Mouse (Mus musculus) ES-E14 (cell line): Measurements from ENCODE around the gene Olfr1360. TPM values are rescaled to one million over a fixed set of nuclear protein-coding genes. Genes with fewer than 3 reads are reported as not detected.
"Not testable (repeated sequence)": the region's sequence is repeated elsewhere in the genome, so short reads cannot be mapped to it uniquely, and the experiment has no call there.

Source experiments
- DNase-seq: peaks from one replicate; pipeline ENCODE4 v3.0.0-alpha.2; 2013; ENCODE audit warnings: low read depth, low spot score
- H3K27ac ChIP-seq: 2 replicates; pipeline ENCODE4 v1.5.1; 2012; ENCODE audit warnings: low read depth, mild to moderate bottlenecking, low read length, moderate library complexity, mixed read lengths; ENCODE audit not compliant: poor library complexity, insufficient read depth, severe bottlenecking
- H3K36me3 ChIP-seq: 2 replicates; pipeline ENCODE4 v1.6.1; 2012; ENCODE audit warnings: mild to moderate bottlenecking, low read length, moderate library complexity, mixed read lengths; ENCODE audit not compliant: control insufficient read depth, poor library complexity, insufficient read depth, severe bottlenecking
- H3K4me1 ChIP-seq, 2 experiments: fragments of 150-350 bp in 1 of 2; sonication (generic) in 1 of 2; 2 replicates each; pipeline ENCODE4 v1.6.1; 2012; ENCODE audit warnings: low read length in 2 of 2, mild to moderate bottlenecking in 1 of 2, mixed read lengths in 1 of 2; ENCODE audit not compliant: control insufficient read depth in 2 of 2, insufficient read depth in 2 of 2, poor library complexity in 1 of 2
- H3K4me3 ChIP-seq, 2 experiments: fragments of 150-350 bp in 1 of 2; sonication (generic) in 1 of 2; 2 replicates each; pipeline ENCODE4 v1.5.1; 2012; ENCODE audit warnings: low read length in 2 of 2, low read depth in 1 of 2, mild to moderate bottlenecking in 1 of 2, mixed read lengths in 1 of 2; ENCODE audit not compliant: insufficient read depth in 1 of 2, poor library complexity in 1 of 2, severe bottlenecking in 1 of 2
- H3K9ac ChIP-seq: 2 replicates; pipeline ENCODE4 v1.6.1; 2012; ENCODE audit warnings: low read depth, mild to moderate bottlenecking, low read length, mixed read lengths; ENCODE audit not compliant: poor library complexity, insufficient read depth, severe bottlenecking
- H3K9me3 ChIP-seq: fragments of 150-350 bp; sonication (generic); 2 replicates; pipeline ENCODE4 v1.6.1; 2012; ENCODE audit warnings: low read depth, mild to moderate bottlenecking, low read length; ENCODE audit not compliant: control insufficient read depth, insufficient read depth
- CHD2 ChIP-seq: IDR thresholded peaks from 2 replicates; pipeline ENCODE4 v1.6.1; 2014; ENCODE audit warnings: mild to moderate bottlenecking, low read depth, low read length, inconsistent platforms
- HCFC1 ChIP-seq: IDR thresholded peaks from 2 replicates; pipeline ENCODE4 v1.6.1; 2012; ENCODE audit warnings: low read length, inconsistent platforms, borderline replicate concordance; ENCODE audit not compliant: insufficient read depth
- MAFK ChIP-seq: IDR thresholded peaks from 2 replicates; pipeline ENCODE4 v1.6.1; 2014; ENCODE audit warnings: mild to moderate bottlenecking, low read depth, low read length, inconsistent platforms; ENCODE audit not compliant: insufficient read depth
- ZC3H11A ChIP-seq: IDR thresholded peaks from 2 replicates; pipeline ENCODE4 v1.6.1; 2012; ENCODE audit warnings: low read depth, mild to moderate bottlenecking, inconsistent platforms, low read length, borderline replicate concordance
- ZNF384 ChIP-seq: IDR thresholded peaks from 2 replicates; pipeline ENCODE4 v1.6.1; 2012; ENCODE audit warnings: low read depth, low read length, inconsistent platforms
- in situ Hi-C, 2 experiments: fragments of 600-800 bp; cut with MboI; formaldehyde crosslinking; loops; one replicate each; pipeline ENCODE4 v1.15.1; 2025; ENCODE audit warnings: low sequenced_read_pairs in 2 of 2, inconsistent platforms in 1 of 2; ENCODE audit not compliant: unreplicated experiment in 2 of 2
- total RNA-seq: library from RNA; depleted of rRNA; stranded (reverse); fragments of 300-350 nt; gene quantifications from 2 replicates; pipeline ENCODE4 v1.2.3, GENCODE M21; 2012; rRNA removed

Olfr1360 gene
- total RNA-seq, result not detected in 2 replicates

DNA sequence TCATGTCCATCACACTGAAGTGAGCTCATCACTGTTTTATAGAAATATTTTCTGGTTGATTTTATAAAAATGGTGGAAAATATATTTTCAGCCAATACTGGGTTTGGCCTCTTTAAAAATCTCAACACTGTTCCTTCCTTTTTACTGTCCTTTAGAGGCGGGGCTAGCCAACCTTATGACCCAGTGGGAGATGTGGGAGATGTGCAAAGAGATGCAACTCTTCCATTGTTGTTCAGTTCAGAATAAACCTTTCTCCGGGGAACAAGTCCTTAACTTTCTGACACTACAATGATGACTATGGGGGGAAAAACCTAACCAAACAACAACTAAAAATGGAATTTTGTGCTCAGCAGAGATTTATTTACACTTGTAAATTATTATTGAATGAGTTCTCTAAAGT is at the start of gene Olfr1360:
Gene Olfr1360 (minus strand): TSS at position 101 of the 400 bp plus-strand sequence.
- in situ Hi-C loops, result loop anchor here in 1 of 2 experiments (25.0 kb wide), 1 partner anchor 290 kb away; no protein-coding TSS in a partner anchor
- no peak within 1 kb of the TSS for H3K9ac ChIP-seq

DNA sequence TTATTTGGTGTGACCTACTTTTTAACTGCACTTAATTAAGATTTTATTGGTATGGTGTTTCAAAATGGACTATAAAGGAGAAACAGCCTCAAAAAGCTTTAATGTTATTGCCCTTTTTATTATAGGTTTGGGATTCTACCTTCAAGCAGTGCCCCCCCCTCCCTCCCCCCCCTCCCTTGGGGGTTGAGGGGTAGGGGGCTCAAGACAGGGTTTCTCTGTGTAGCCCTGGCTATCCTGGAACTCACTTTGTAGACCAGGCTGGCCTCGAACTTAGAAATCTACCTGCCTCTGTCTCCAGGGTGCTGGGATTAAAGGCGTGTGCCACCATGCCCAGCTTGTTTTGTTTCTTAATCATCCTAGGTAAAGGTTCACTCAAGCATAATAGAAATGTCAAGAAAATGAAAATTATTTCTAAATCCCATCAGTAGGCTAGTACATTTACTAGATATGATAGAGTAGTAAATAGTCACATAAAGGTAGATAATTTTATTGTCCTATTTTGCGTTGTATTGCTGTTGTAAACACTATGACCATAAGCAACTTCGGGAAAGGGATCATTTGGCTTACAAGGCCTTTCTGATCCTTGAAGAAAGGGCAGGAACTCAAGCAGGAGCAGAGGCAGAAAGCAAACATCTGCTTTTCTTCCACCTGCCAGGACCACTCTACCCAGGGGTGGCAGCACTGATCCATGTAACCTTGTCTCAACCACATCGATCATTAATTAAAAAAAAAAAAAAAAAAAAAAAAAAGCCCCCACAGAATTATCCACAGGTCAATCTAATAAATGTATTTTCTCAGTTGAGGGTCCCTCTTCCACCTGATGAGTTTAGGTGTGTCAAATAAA is 46.0 kb upstream of the Olfr1360 start:
- no peak for DNase-seq
- peaks cover 6% of the 10 kb centered on the region for H3K9me3 ChIP-seq
- H3K9ac ChIP-seq, result no peak overlapping the region; the same call in 1 of the 2 replicates
- no peaks in the 10 kb centered on the region for H3K36me3 ChIP-seq
- in situ Hi-C loops, result loop anchor here in 1 of 2 experiments (25.0 kb wide), 1 partner anchor 561 kb away; no protein-coding TSS in a partner anchor
- TF ChIP-seq MAFK, result no peak
- no peak for TF ChIP-seq CHD2
- TF ChIP-seq HCFC1, result no peak
- TF ChIP-seq ZNF384, result no peak
- TF ChIP-seq ZC3H11A, result no peak
- no peak overlapping the region for H3K27ac ChIP-seq
- H3K4me1 ChIP-seq, result no peaks in the 10 kb centered on the region
- no peak overlapping the region for H3K4me3 ChIP-seq

More for the DNA sequence above, at the start of gene Olfr1360:
- Histone ChIP-seq H3K9me3 (no peaks in the 10 kb centered on the region), H3K27ac (no peak within 1 kb of the TSS), H3K4me3 (no peak within 1 kb of the TSS), H3K36me3 (no peaks in the 10 kb centered on the region), H3K4me1 (no peaks in the 10 kb centered on the region)
- TF ChIP-seq HCFC1 (no peak), MAFK (no peak), ZC3H11A (no peak), ZNF384 (no peak), CHD2 (no peak)
- DNase-seq, result no peak

DNA sequence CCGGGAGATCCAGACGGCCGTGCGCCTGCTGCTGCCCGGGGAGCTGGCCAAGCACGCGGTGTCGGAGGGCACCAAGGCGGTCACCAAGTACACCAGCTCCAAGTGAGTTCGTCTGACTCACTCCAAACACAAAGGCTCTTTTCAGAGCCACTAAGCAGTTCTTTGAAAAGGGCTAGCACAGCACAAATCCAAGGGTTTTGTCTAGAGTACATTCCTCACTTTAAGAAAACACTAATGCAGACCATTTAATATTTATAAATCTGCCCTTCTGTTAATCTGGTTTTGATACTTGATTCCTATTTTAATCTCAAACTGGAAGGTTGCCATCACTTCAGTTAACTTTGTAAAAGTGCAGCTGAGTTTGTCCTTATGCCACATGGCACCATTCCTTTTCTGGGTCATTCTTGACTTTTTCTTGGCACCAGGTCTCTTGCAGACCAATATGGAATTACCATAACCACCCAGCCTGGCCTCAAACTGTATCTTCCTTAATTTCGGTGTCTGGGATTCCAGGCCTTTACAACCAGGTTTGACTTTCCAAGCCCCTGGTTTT is 45.2 kb upstream of the Olfr1360 start:
- no peaks in the 10 kb centered on the region for H3K4me1 ChIP-seq
- H3K4me3 ChIP-seq, result peak overlapping the region in 1 of 2 experiments; percentile 40; a peak in 2 of 4 replicates
- peak overlapping the region; percentile 71; the same call in 1 of the 2 replicates for H3K27ac ChIP-seq
- H3K9me3 ChIP-seq, result peaks cover 3% of the 10 kb centered on the region
- TF ChIP-seq MAFK, result no peak
- TF ChIP-seq ZC3H11A, result no peak
- TF ChIP-seq CHD2, result no peak
- TF ChIP-seq ZNF384, result no peak
- no peak for TF ChIP-seq HCFC1
- DNase-seq, result no peak
- no peaks in the 10 kb centered on the region for H3K36me3 ChIP-seq
- in situ Hi-C loops, result loop anchor here in 1 of 2 experiments (25.0 kb wide), 1 partner anchor 560 kb away; no protein-coding TSS in a partner anchor
- H3K9ac ChIP-seq, result peak overlapping the region; percentile 65

DNA sequence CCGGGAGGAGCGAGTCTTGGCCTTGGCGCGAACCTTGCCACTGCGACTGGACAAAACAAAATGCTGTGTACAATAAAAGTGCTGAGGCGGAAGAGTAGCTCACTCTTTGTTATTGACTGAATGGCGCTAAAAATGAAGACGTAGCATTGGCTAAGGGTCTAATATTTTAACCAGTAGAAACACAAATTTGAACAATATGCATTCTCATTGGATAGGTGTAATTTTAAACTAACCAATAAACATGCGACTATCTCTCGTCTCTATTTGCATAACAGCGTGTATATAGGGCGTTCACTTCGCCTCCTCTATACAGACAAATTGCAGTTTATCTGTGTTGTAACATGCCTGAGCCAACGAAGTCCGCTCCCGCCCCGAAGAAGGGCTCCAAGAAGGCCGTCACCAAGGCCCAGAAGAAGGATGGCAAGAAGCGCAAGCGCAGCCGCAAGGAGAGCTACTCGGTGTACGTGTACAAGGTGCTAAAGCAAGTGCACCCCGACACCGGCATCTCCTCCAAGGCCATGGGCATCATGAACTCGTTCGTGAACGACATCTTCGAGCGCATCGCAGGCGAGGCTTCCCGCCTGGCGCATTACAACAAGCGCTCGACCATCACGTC is 44.7 kb upstream of the Olfr1360 start, which contains the start of gene Hist1h2bm:
Gene Hist1h2bm (plus strand): TSS at position 288 of the 616 bp plus-strand sequence.
- H3K27ac ChIP-seq, result peak within 1 kb of the TSS; percentile 98
- peak within 1 kb of the TSS; percentile 61 to 74 for H3K4me3 ChIP-seq
- H3K9me3 ChIP-seq, H3K36me3 ChIP-seq, H3K4me1 ChIP-seq: not testable (repeated sequence)
- peak; percentile 81 for DNase-seq
- TF ChIP-seq CHD2, result peak; percentile 87
- TF ChIP-seq MAFK, result peak; percentile 50; the same call in 1 of the 2 replicates
- in situ Hi-C loops, result loop anchor here in 1 of 2 experiments (25.0 kb wide), 1 partner anchor 560 kb away; no protein-coding TSS in a partner anchor
- H3K9ac ChIP-seq, result peak within 1 kb of the TSS; percentile 90

DNA sequence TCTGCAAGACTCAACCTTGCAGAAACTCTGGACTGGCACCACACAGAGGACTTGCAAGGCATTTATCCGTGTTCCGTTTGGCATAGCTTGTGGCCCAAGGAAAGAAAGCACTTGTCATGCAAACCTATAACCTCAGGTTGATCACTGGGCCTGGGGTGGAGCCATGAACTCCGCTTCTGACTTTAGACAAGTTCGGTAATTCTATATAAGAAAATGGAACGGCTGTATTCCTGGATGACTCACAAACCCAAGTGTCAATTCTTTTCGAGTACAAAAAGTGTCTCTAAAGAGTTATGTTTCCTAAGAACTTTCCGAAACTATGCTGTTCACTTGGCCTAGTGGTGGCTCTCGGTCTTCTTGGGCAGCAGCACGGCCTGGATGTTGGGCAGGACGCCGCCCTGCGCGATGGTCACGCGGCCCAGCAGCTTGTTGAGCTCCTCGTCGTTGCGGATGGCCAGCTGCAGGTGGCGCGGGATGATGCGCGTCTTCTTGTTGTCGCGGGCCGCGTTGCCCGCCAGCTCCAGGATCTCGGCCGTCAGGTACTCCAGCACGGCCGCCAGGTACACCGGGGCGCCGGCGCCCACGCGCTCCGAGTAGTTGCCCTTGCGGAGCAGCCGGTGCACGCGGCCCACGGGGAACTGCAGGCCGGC is 44.0 kb upstream of the Olfr1360 start:
- Histone ChIP-seq H3K9ac (peak overlapping the region; percentile 90), H3K4me3 (peak overlapping the region; percentile 61 to 74), H3K27ac (peak overlapping the region; percentile 98)
- not testable (repeated sequence) for DNase-seq, H3K4me1 ChIP-seq, H3K9me3 ChIP-seq, H3K36me3 ChIP-seq
- in situ Hi-C loops, result loop anchor here in 1 of 2 experiments (25.0 kb wide), 1 partner anchor 559 kb away; no protein-coding TSS in a partner anchor
